Mouse (Mus musculus) lung, adult 2 months (tissue): ENCODE results near the gene Atg2a.

Experiments used
- CTCF ChIP-seq: fragments of 200-500 bp; IDR thresholded peaks from 2 replicates; pipeline ENCODE4 v1.5.1; 2011; ENCODE audit warnings: mild to moderate bottlenecking, low read length, control low read depth; ENCODE audit not compliant: insufficient read depth
- POLR2A ChIP-seq: fragments of 200-500 bp; IDR thresholded peaks from 2 replicates; pipeline ENCODE4 v1.6.1; 2011; ENCODE audit warnings: low read depth, mild to moderate bottlenecking, control low read depth, low read length, borderline replicate concordance; ENCODE audit errors: extremely low read depth

DNA sequence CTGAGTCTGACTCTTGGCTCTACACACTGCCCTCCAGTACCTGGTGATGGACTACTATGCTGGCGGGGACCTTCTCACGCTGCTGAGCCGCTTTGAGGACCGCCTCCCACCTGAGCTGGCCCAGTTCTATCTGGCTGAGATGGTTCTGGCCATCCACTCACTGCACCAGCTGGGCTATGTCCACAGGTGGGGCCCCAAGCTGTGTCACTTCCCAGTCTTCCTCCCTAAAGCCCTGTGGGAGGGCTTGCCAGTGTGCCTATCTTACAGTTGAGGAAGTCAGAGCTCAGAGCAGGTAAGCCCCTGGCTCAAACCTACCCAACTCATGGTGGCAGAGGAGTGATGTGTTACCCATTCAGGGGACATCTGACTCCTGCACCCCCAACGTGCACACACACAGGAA, 68.7 kb downstream of the Atg2a start:
- TF ChIP-seq CTCF = no peak
- no peak for TF ChIP-seq POLR2A
